Mouse (Mus musculus): ENCODE measurements around the gene Slc38a5.

DNA sequence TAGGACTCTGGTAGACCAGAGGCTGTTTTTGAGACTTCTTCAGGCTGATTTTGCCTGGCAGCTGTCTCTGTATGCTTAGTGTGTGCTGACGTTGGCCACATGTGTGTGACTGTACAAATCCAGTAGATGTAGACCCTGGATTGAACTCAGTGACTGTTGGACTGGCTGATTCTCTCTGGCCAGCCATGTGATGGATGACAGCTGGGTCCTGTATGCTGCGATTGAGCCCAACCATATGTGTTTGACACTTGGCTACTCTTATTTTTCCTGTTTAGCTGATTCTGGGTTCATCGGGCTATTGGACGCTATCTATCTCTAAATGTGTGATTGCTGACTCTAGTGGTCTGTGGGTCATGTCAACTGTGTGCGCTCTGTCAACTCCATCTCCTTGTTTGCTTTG, 3.1 kb downstream of the Slc38a5 start:
- no peak for TF ChIP-seq CTCF (conservative IDR thresholded peaks at IDR 0.05; ENCODE audit: low read length)
- no peak for TF ChIP-seq NANOG (IDR thresholded peaks at IDR 0.05; ENCODE audit: borderline replicate concordance, low read length)
